In genomic region chr19:4718716-4719115, GRCm38 (mm10) we compare ENCODE assay signal across 10 mouse cellular contexts. TPM values are rescaled to one million over a fixed set of nuclear protein-coding genes. Genes with fewer than 3 reads are reported as not detected.
DNase-seq lines count a peak whose midpoint lies in the region; ATAC-seq lines count a peak whose summit lies in the region.
"Had no signal": no experiment of that assay in that cellular context is flagged by ENCODE, and none has a peak within 500 bp of the region (broad histone marks: within the 10 kb centered on the region; RNA-seq: fewer than 3 reads in every experiment).

No protein-coding gene starts in this region.

- H3K4me1 ChIP-seq in kidney, embryonic 16.5 days (ENCODE audit: insufficient read depth, low read length): peaks cover 29% of the 10 kb centered on the region

- H3K4me3 ChIP-seq in kidney, embryonic 16.5 days (ENCODE audit: low read length): peak overlapping the region; percentile 1; the same call in 1 of the 2 replicates
- H3K4me3 ChIP-seq: heart, embryonic 15.5 days; lung, embryonic 15.5 days had no signal

- peak overlapping the region; percentile 35; the same call in 1 of the 2 replicates for H3K27ac ChIP-seq in kidney, embryonic 16.5 days (ENCODE audit: low read length)
- H3K27ac ChIP-seq: heart, embryonic 15.5 days; lung, embryonic 15.5 days had no signal

- DNase-seq in kidney, adult 11 months: no peak
- peak; percentile 64 for DNase-seq in 416B (ENCODE audit: low read depth)
- DNase-seq in CD4-positive, CD25-positive, alpha-beta regulatory T cell, adult 2 months (ENCODE audit: low read depth, low spot score): peak; percentile 53
- no peak for DNase-seq in cerebellum, adult 11-12 months
- DNase-seq in spleen, postnatal 14 days (ENCODE audit: low spot score in 2 of 2): no peak
- DNase-seq: cerebellum, adult 11 months had no signal

- peak overlapping the region; percentile 42 for H3K4me2 ChIP-seq in kidney, embryonic 16.5 days (replicated peaks; ENCODE audit: low read depth, low read length)
- H3K4me2 ChIP-seq: heart, embryonic 15.5 days; lung, embryonic 15.5 days had no signal

- peaks cover 15% of the 10 kb centered on the region for H3K27me3 ChIP-seq in kidney, embryonic 16.5 days (ENCODE audit: insufficient read depth, low read length)

- H3K9ac ChIP-seq in kidney, embryonic 16.5 days (replicated peaks; ENCODE audit: low read length): peak overlapping the region; percentile 18; the same call in 1 of the 2 replicates
- H3K9ac ChIP-seq: heart, embryonic 15.5 days; lung, embryonic 15.5 days had no signal

- no peak for ATAC-seq in kidney, embryonic 16.5 days (ENCODE audit: low FRiP score, low TSS enrichment)
- ATAC-seq in inflammation-experienced regulatory T-cells, adult 6 months: peak; percentile 64

- H3K36me3 ChIP-seq in kidney, embryonic 16.5 days (ENCODE audit: insufficient read depth, low read length): no peaks in the 10 kb centered on the region
- H3K36me3 ChIP-seq: heart, embryonic 15.5 days; lung, embryonic 15.5 days had no signal

- 28% methylated on average over 12 of the region's 12 CpGs for whole genome bisulfite sequencing in kidney, embryonic 16.5 days

- H3K9me3 ChIP-seq in kidney, embryonic 16.5 days (ENCODE audit: low read length): no peaks in the 10 kb centered on the region
- H3K9me3 ChIP-seq: heart, embryonic 15.5 days; lung, embryonic 15.5 days had no signal

RNA-seq across cellular contexts. Expression of gene Sptbn2, which starts 7.7 kb away (rescaled TPM):
- 3.2 and 3.8 TPM in 2 replicates for polyA plus RNA-seq in kidney, embryonic 16.5 days (2015; fragmentation: Nextera tagmentation; extraction: Ambion mirVana)
- under 1 TPM in 2 of 3 experiments, not detected in 1; 0.17 to 0.20 TPM for polyA plus RNA-seq in inflammation-experienced regulatory T-cells, adult 6 months (2017; shearing (Covaris generic))

RNA-seq across cellular contexts. Expression of gene Gm960, which starts 20.2 kb away (rescaled TPM):
- 2.0 and 4.3 TPM in 2 replicates for polyA plus RNA-seq in kidney, embryonic 16.5 days (2015; fragmentation: Nextera tagmentation; extraction: Ambion mirVana)
- polyA plus RNA-seq in inflammation-experienced regulatory T-cells, adult 6 months (2017; shearing (Covaris generic)): not detected

RNA-seq across cellular contexts. Expression of gene Rbm4b, which starts 37.6 kb away (rescaled TPM):
- polyA plus RNA-seq in kidney, embryonic 16.5 days (2015; fragmentation: Nextera tagmentation; extraction: Ambion mirVana): 75.5 and 77.2 TPM in 2 replicates
- 100 to 1,000 TPM in 1 of 3 experiments, 10 to 100 TPM in 2; 59.9 to 134 (median 96.8) TPM for polyA plus RNA-seq in inflammation-experienced regulatory T-cells, adult 6 months (2017; shearing (Covaris generic))

Comparison
In these comparisons a context has a peak if more than half of its experiments do, and no peak if none do; other contexts are left out.
1. DNase-seq: peak in 416B (single experiment) and CD4-positive, CD25-positive, alpha-beta regulatory T cell, adult 2 months (single experiment); none in kidney, adult 11 months (single experiment), cerebellum, adult 11-12 months (single experiment) and spleen, postnatal 14 days (0 of 2).